Mouse (Mus musculus) layer of hippocampus, postnatal 25 days (tissue): ENCODE results near the gene Ndufb5. TPM values are rescaled to one million over a fixed set of nuclear protein-coding genes. Genes with fewer than 3 reads are reported as not detected.
"Not testable (repeated sequence)": the region's sequence is repeated elsewhere in the genome, so short reads cannot be mapped to it uniquely, and the experiment has no call there.

Source experiments
- DNase-seq, 2 experiments: peaks; one replicate each; pipeline ENCODE4 v3.0.0; 2022; ENCODE audit warnings: mixed read lengths in 2 of 2, low spot score in 1 of 2; ENCODE audit errors: extremely low spot score in 1 of 2
- total RNA-seq, 2 experiments: library from RNA; stranded (reverse); gene quantifications; 2 replicates each; pipeline ENCODE4 v1.2.3; 2021

The Ndufb5 gene
- total RNA-seq, 2 experiments from 2014 or later: 200 to 202 TPM

DNA sequence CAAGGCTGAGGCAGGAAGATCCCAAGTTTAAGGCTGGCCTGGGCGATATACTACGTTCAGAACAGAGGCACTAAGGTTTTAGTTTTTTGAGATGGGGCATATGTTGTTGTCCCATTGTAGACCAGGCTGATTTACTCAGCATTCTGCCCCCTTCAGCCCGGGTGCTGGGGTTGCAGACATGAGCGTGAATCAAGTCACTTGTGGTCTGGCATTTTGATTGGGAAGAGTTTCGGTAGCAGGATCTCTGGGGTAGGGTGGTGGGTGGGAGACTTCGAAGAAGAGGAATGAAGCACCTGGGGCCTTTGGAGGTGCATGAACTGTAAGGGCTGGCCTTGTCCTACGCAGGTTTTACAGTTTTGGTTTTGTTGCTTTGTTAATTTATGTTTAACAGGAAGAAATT is 12.6 kb upstream of the Ndufb5 start:
- no peak for DNase-seq

DNA sequence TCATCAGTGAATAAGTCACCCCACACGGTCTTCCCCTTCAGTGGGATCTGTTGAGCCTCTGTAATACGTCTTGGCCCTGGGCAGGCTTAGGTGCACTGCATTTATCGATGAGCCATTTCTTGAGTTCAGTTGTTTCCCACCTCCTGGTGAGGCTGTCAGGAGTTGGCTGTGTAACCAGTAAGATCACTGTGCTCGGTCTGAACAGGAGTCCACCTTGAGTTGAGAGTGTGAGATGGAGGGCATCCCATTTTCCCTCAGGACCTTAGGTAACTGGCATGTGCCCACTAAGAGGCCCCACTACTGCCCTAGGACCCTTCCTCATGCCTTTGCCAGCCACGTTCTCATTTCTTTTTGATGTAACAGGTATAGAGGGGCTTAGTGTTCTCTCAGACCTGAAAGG is 10.8 kb upstream of the Ndufb5 start:
- DNase-seq: no peak

DNA sequence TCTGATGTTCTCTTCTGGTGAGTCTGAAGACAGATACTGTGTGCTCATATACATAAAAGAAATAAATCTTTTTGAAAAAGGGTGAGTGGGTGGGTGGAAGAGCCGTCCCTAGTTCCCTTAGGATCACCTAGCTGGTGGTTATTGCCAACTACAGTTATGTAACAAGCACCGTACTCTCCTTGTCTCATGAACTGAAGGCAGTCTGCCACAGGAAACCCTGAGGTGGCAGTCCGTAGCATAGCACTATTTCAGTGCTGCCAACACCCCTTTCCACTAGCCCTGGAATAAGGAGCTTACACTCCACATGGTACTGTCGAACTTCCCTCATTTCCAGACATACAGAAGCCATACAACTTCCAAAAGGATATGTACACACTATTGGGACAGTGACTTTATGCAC is 8.9 kb upstream of the Ndufb5 start:
- no peak for DNase-seq

DNA sequence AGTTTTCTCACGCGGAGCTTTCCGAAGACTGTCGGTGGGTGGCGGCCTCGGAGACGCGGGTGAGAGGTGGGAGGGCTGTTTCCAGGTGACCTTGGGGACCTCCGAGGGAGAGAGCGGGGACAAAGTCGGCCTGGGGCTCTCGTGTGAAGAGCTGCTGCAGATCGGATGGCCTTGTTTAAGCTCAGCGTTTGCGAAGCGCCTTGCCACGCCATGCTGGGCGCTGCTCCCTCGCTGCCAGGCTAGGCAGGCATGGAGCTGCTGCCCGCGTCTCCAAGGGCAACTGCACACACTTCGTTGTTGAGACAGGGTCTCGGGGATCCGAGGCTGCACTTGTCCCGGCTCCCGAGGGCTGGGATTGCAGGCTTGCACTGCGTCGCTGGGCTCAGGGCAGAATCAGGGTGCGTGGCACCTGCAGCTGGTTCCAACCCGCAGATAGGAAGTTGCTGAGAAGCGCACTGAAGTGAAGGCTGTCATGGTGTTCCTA is 424 bp downstream of the Ndufb5 start, which contains the start of gene Mrpl47:
Mrpl47 (minus strand) TSS at position 434 of the 484 bp plus-strand sequence.
- DNase-seq: no peak

DNA sequence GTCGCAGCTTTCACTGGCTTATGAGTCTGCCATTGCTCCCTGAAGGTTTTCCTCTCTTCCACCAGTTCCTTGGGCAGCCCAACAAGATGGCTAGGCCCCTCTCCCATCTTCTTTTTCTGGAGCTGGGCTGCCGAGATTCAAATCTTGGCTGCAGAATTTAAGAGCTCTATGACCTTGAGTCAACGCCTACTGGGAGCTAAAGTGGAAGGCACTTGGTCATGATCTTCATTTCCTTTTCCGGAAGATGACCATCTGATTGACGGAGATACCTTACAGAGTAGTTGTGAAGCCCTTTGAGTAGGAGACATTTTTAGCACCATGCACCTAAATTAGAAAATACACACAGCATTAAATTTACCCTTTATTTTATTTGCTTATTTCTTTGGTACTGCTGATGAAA is 1.8 kb downstream of the Ndufb5 start:
- DNase-seq: no peak

DNA sequence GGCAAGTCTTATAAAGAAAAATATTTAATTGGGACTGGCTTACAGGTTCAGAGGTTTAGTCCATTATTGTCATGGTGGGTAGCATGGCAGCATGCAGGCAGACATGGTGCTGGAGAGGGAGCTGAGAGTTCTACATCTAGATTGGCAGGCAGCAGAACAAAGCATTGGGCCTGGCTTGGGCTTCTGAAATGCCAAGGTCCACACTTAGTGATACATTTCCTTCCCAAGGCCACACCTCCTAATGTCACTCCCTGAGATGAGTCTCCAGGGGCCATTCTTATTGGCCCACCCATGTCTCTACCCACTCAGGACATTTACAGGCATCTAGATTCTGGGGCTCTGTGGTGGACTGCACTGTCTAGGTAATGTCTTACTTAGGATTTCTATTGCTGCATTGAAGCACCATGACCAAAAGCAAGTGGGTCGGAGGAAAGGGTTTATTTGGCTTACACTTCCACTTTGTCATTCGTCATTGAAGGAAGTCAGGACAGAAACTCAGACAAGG is 5.5 kb downstream of the Ndufb5 start:
- no peak for DNase-seq

DNA sequence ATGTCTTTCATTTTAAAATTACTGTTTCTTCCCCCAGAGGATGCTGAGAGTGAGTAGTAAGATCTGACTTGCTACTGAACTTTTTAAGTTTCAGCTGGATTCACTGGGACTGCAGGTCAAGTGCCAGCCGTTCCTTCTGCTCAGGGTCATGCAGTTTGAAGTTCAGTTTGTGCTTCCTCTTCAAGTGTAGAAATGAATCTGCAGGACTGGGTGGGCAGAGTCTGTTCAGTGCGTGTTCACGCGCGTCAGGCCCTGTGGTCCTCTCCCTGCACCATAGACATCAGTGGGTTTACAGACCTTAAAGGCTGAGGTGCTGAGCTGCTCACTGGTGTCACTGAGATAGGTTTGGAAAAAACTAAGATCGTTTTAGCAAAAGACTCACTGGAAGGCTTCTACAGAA is 8.2 kb downstream of the Ndufb5 start:
- no peak for DNase-seq

DNA sequence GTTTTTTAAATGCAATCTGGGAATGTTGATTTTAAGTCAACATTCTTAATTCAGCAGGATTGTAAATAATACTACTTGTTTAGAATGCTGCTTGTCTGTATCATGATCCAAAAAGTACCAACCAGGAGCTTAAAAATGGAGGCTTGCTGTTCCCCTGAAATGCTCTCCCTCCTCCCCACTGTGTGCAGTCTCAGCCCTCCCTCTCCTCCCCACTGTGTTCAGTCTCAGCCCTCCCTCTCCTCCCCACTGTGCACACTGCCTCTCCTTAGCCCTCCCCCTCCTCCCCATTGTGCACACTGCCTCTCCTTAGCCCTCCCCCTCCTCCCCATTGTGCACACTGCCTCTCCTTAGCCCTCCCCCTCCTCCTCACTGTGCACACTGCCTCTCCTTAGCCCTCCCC is 8.6 kb downstream of the Ndufb5 start:
- DNase-seq: not testable (repeated sequence)

DNA sequence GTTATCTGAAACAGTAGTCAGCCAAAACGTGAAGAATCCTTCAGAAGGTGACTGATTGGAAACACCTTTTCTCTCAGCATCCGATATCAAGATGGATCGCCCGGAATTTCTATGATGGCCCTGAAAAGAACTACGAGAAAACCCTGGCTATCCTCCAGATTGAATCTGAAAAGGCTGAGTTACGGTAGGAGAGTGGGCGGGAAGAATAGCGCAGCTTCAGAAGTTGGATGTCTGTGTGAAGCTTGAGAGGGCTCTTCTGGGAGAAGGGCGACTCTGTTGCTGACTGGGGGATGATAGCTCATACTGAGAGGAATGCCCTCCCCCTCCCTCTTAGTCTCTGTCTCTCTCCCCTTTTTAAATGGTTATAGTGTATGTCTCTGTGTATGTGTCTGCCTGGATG is 11.6 kb downstream of the Ndufb5 start:
- DNase-seq: no peak

DNA sequence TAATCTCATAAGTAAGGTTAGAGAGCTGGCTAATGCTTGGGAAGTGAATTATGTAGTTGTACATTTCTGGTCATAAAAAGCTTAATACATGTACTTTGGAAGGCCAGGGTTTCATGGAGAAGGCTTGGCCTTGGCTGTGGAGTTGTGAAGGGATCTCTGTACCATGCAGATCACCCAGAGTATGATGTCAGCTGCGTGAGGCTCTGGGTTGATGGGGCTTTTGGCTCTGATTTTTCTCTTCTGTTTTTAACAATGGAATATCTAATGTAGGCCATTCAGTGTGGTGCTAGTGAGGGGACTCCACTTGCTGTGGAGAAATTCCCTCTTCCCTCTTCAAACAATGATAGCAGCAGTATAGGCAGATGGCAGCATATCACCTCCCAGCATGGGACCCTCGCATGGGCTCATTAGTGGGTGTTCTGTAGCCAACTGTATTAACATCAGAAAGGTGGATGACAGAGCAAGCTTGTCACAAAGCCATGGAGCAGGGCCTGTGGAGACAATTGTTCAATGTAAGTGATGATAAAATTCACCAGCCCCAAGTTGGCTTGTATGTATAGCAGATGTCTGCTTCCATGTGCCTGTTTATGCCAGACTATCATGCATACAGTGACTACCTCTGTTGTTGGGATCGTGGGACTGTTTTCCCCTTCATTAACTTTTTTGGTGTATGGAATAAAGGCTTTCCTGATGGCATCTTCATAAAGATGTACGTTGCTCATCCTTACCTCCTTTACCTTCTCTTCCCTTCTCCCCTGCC is 13.2 kb downstream of the Ndufb5 start:
- DNase-seq: no peak

DNA sequence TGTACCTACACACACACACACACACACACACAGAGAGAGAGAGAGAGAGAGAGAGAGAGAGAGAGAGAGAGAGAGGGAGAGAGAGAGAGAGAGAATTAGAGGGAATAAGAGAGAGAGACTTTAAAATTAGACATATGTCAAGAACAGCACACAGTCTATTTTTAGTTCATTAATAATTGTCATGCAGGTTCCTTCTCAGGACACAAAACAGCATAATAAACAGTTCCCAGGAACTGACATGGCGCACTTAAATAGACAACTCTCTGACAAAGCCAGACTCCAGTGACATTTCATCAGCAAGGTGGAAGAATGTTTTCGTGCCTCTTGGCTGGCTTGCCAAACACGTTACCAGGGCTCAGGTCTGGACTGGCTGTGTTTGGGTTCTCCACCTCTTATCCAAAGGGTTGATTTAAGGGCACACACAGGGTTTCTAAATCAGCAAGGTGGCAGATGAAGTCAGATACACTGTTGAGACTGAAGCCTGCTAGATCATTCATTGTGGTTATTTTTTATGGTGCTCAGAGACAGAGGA is 17.7 kb downstream of the Ndufb5 start:
- DNase-seq: no peak

DNA sequence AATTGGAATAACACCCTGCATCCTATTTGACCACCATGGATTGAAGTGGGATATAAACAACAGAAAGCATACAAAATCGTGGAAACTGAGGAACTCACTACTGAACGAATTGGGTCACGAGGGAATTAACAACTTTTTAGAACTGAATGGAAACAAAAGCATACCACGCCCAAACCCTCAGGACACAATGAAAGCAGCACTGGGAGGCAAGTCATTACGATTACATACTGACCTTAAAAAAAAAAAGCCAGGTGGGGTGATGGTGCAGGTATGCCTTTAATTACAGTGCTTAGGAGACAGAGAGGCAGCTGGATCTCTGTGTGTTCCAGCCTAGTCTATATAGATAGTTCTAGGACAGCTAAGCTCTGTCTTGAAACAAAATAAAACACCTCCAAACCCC is 22.4 kb downstream of the Ndufb5 start:
- DNase-seq: no peak

DNA sequence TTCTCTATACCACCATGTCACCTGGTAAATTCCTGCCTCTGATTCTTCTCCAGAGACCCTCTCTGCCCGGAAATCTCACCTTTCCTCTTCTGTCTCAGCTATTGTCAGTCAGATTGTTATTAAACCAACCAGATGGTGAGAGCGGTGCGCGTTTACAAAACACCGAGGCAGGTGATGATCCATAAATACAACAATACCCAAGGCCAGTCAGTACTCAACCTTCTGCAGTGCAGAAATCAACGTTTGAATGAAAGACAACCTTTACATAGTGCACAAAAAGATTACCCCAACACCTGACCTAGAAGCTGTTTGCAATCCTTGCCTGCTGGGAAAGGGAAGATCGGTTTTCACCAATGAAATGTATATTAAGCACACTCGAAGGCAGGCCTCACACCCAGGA is 26.2 kb downstream of the Ndufb5 start:
- DNase-seq: no peak

DNA sequence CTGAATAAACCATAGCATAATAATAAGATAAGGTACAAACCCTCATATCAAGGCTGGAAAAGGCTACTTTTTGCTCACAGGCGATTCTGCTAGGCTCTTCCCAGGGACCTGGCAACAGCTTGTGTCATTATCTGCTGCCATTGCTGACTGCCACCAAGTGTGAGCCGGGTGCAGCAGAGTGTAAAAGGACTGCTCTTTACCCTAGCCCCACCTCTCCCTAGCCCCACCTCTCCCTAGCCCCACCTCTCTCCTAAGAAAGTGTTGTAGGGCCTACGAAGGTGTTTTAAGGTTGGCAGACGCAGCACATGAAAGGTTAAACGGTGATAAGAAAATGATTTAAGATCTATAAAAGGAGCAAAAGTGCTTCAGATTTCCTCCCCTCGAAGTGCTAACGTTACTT is 27.1 kb downstream of the Ndufb5 start:
- no peak for DNase-seq

DNA sequence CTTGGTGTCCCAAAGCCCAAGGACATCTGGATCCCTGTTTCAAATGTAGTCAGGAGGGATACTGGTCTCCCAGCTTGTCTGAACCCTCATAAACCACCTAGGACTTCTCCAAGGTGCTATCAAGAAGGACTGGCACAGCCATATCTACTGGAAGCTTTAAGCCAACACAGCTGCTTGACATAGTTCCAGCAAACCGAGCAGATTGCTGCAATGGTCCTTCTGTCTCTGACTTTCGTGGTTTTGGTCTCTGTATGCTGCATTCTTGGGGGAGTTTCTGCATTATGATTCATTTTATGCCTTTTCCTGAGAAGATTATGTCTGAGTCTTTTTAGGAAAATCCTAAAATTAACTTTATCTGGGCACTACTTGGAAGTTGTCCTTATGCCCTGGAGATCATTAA is 34.0 kb downstream of the Ndufb5 start:
- DNase-seq: no peak

Other genes with a start within 250 kb of the Ndufb5 start
- under 1 TPM in 1 of 2 experiments, not detected in 1; 0.66 TPM for gene Kcnmb3, start 244.8 kb upstream of the Ndufb5 start, total RNA-seq
- 10 to 100 TPM; 30.5 to 36.1 TPM for gene Zfp639, start 226.7 kb upstream of the Ndufb5 start, total RNA-seq
- 100 to 1,000 TPM in 1 of 2 experiments, 10 to 100 TPM in 1; 87.7 to 100 TPM for gene Mfn1, start 207.5 kb upstream of the Ndufb5 start, total RNA-seq
- gene Gnb4, start 120.4 kb upstream of the Ndufb5 start, total RNA-seq: 10 to 100 TPM; 28.2 to 29.1 TPM
- gene Actl6a, start 30.7 kb upstream of the Ndufb5 start, total RNA-seq: 10 to 100 TPM; 16.1 to 21.6 TPM
- 10 to 100 TPM; 21.1 to 22.5 TPM for gene Mrpl47, start 615 bp downstream of the Ndufb5 start, total RNA-seq
- gene Usp13, start 80.6 kb downstream of the Ndufb5 start, total RNA-seq: 10 to 100 TPM; 18.0 to 21.8 TPM